Mouse (Mus musculus) T-helper 17 cell (primary cell): ENCODE results near the gene Sec16a.

ENCODE experiments used
- in situ Hi-C, 2 experiments: fragments of 300-600 bp; cut with MboI, MseI; formaldehyde crosslinking; loops; 1 replicate in 1 of 2; 2 replicates in 1 of 2; pipeline ENCODE4 v1.15.1; 2025; ENCODE audit warnings: high pct_unique_total_duplicates in 2 of 2

Sec16a gene

GRCm38 (mm10) chr2:26441688-26442087, 3.3 kb downstream of the Sec16a start:
- in situ Hi-C loops, result loop anchor here in 1 of 2 experiments (5.0 kb wide), 1 partner anchor 466 kb away; no protein-coding TSS in a partner anchor

GRCm38 (mm10) chr2:26441261-26441660, 3.8 kb downstream of the Sec16a start:
- in situ Hi-C loops, result loop anchor here in 1 of 2 experiments (5.0 kb wide), 1 partner anchor 466 kb away; no protein-coding TSS in a partner anchor

GRCm38 (mm10) chr2:26439671-26440070, 5.3 kb downstream of the Sec16a start:
- in situ Hi-C loops, result loop anchor here in 1 of 2 experiments (5.0 kb wide), 1 partner anchor 468 kb away; no protein-coding TSS in a partner anchor

GRCm38 (mm10) chr2:26438373-26438772, 6.6 kb downstream of the Sec16a start:
- in situ Hi-C loops, result no loop called here

- in situ Hi-C loops, result no loop called here
Observed at GRCm38 (mm10) chr2:26437221-26437620, 7.8 kb downstream of the Sec16a start.

GRCm38 (mm10) chr2:26434791-26435572, 10.0 kb downstream of the Sec16a start:
- in situ Hi-C loops, result no loop called here

- in situ Hi-C loops, result no loop called here
Observed at GRCm38 (mm10) chr2:26429851-26430250, 15.2 kb downstream of the Sec16a start.

GRCm38 (mm10) chr2:26424541-26424940, 20.5 kb downstream of the Sec16a start:
- in situ Hi-C loops, result no loop called here

GRCm38 (mm10) chr2:26423086-26423485, 21.9 kb downstream of the Sec16a start:
- in situ Hi-C loops, result no loop called here

GRCm38 (mm10) chr2:26421969-26422368, 23.0 kb downstream of the Sec16a start:
- in situ Hi-C loops, result no loop called here

GRCm38 (mm10) chr2:26418120-26418519, 26.9 kb downstream of the Sec16a start:
- in situ Hi-C loops, result no loop called here

- in situ Hi-C loops, result no loop called here
Observed at GRCm38 (mm10) chr2:26417066-26417465, 27.9 kb downstream of the Sec16a start.

- in situ Hi-C loops, result no loop called here
Observed at GRCm38 (mm10) chr2:26410931-26411411, 34.0 kb downstream of the Sec16a start.

- in situ Hi-C loops, result no loop called here
Observed at GRCm38 (mm10) chr2:26410091-26410490, 34.9 kb downstream of the Sec16a start.

GRCm38 (mm10) chr2:26409362-26409761, 35.7 kb downstream of the Sec16a start:
- in situ Hi-C loops, result no loop called here

- in situ Hi-C loops, result no loop called here
Observed at GRCm38 (mm10) chr2:26408515-26409356, 36.3 kb downstream of the Sec16a start, which contains the start of gene Inpp5e. TSS of gene Inpp5e (minus strand) at chr2:26409203.

- in situ Hi-C loops, result no loop called here
Observed at GRCm38 (mm10) chr2:26403306-26403705, 41.7 kb downstream of the Sec16a start.

GRCm38 (mm10) chr2:26402265-26402664, 42.8 kb downstream of the Sec16a start:
- in situ Hi-C loops, result no loop called here

GRCm38 (mm10) chr2:26401023-26401422, 44.0 kb downstream of the Sec16a start:
- in situ Hi-C loops, result no loop called here

GRCm38 (mm10) chr2:26400296-26400695, 44.7 kb downstream of the Sec16a start:
- in situ Hi-C loops, result no loop called here

GRCm38 (mm10) chr2:26399647-26400046, 45.4 kb downstream of the Sec16a start:
- in situ Hi-C loops, result no loop called here

GRCm38 (mm10) chr2:26398978-26399377, 46.0 kb downstream of the Sec16a start:
- in situ Hi-C loops, result no loop called here
